Mouse (Mus musculus) intestine, embryonic 15.5 days (tissue): Measurements from ENCODE around the gene Trim25. TPM values are rescaled to one million over a fixed set of nuclear protein-coding genes. Genes with fewer than 3 reads are reported as not detected.

Source experiments
- ATAC-seq: fragments of 200-750 bp; cut with Nextera tagmentation; 2 replicates; pipeline ENCODE4 v1.8.0; 2017; ENCODE audit warnings: moderate TSS enrichment, moderate library complexity
- H3K27ac ChIP-seq: fragments of 300-500 bp; sonication (generic); 2 replicates; pipeline ENCODE4 v1.5.1; 2015; ENCODE audit warnings: mild to moderate bottlenecking, inconsistent platforms
- H3K27me3 ChIP-seq: fragments of 300-500 bp; sonication (generic); replicated peaks from 2 replicates; pipeline ENCODE4 v1.6.1; 2015; ENCODE audit warnings: inconsistent platforms
- H3K36me3 ChIP-seq: fragments of 300-500 bp; sonication (generic); 2 replicates; pipeline ENCODE4 v1.6.1; 2015; ENCODE audit warnings: inconsistent platforms
- H3K4me1 ChIP-seq: fragments of 300-500 bp; sonication (generic); replicated peaks from 2 replicates; pipeline ENCODE4 v1.6.1; 2015; ENCODE audit warnings: inconsistent platforms
- H3K4me2 ChIP-seq: fragments of 300-500 bp; sonication (generic); replicated peaks from 2 replicates; pipeline ENCODE4 v1.6.1; 2015; ENCODE audit warnings: mild to moderate bottlenecking, inconsistent platforms
- H3K4me3 ChIP-seq: fragments of 300-500 bp; sonication (generic); replicated peaks from 2 replicates; pipeline ENCODE4 v1.5.1; 2015; ENCODE audit warnings: inconsistent platforms
- H3K9ac ChIP-seq: fragments of 300-500 bp; sonication (generic); 2 replicates; pipeline ENCODE4 v1.6.1; 2015; ENCODE audit warnings: inconsistent platforms
- H3K9me3 ChIP-seq: fragments of 300-500 bp; sonication (generic); 2 replicates; pipeline ENCODE4 v1.6.1; 2016; ENCODE audit warnings: inconsistent platforms
- WGBS: fragments of 180-500 bp; shearing (Covaris S2); methylation state at CpG from one replicate; pipeline ENCODE4 v1.1.7; 2015; 5-methylcytosine and 5-hydroxymethylcytosine counted together
- polyA plus RNA-seq: library from polyadenylated mRNA; unstranded; fragments of >200 nt; fragmentation: Nextera tagmentation; extraction: Ambion mirVana; gene quantifications from 2 replicates; pipeline ENCODE4 v1.2.1, GENCODE M21; 2015

Gene Trim25
- polyA plus RNA-seq, 1 experiment from 2014 or later, result 29.0 TPM

DNA sequence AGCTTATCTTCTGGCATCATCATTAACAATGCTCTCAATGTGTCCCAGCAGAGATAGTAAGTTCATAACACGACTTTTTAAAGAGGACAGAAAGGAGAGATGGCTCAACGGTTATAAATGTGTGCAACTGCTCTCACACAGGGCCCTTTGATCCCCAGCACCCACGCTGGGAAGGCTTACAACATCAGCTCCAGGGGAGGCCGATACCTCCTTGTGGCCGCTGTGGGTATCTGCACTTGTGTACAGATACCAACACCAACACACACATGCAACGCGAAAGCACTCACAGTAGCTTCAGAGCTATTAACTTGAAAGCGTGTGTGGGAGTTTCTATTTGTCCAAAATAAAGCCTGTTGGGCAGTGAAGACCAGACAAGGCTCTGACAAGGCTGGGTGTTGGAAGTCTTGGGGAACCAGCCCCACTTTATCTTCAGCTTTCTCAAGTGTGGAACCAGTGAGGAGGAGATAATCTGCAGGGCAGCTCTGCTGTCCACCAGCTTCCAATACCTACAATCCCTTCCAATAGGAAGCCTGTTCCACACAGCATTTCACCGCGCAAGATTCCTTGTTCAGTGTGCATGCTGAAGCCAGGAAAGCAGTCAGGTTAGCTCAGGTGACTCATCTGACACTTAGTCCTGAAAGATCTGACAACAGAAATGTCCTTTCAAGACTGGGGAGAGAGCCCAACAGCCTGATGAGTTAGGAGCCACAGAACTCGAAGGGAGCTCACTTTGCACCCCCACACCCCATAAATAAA, 59.5 kb downstream of the Trim25 start:
- no peaks in the 10 kb centered on the region for H3K9me3 ChIP-seq
- peak overlapping the region; percentile 93 for H3K4me2 ChIP-seq
- peaks cover 24% of the 10 kb centered on the region for H3K4me1 ChIP-seq
- H3K4me3 ChIP-seq, result no peak overlapping the region
- H3K27ac ChIP-seq, result no peak overlapping the region
- H3K9ac ChIP-seq, result no peak overlapping the region
- WGBS, result 71% methylated on average over 11 of the region's 11 CpGs
- H3K27me3 ChIP-seq, result no peaks in the 10 kb centered on the region
- no peak for ATAC-seq
- no peaks in the 10 kb centered on the region for H3K36me3 ChIP-seq

DNA sequence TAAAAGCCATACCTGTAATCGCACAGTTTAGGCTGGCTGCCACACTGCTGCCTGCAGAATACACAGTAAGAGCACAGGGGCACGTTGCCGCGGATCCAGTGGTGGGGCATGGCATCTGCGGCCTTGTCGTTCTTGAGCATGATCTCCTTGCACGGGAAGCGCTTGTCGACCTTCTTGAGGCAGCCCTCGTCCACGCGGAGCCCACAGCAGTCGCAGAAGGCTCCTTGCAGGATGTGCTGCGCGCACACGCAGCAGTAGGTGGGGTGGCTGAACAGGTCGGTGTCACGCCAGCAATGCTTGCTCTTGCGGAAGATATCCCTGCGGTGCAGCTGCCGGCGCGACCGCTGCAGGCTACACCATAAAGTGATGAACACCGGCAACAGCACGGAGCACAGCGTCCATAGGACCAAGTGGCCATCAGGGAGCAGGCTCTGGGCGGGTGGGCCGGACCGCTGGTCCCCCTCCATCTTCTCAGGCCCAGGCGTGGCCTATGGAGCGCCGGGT, 60.8 kb downstream of the Trim25 start:
- H3K4me3 ChIP-seq, result peak overlapping the region; percentile 90
- peak overlapping the region; percentile 72 for H3K27ac ChIP-seq
- WGBS, result 1% methylated on average over 33 of the region's 33 CpGs
- H3K27me3 ChIP-seq, result no peaks in the 10 kb centered on the region
- peaks cover 24% of the 10 kb centered on the region for H3K4me1 ChIP-seq
- H3K36me3 ChIP-seq, result no peaks in the 10 kb centered on the region
- H3K9me3 ChIP-seq, result no peaks in the 10 kb centered on the region
- peak; percentile 72; the same call in 1 of the 2 replicates for ATAC-seq
- H3K4me2 ChIP-seq, result peak overlapping the region; percentile 93
- peak overlapping the region; percentile 78 for H3K9ac ChIP-seq

DNA sequence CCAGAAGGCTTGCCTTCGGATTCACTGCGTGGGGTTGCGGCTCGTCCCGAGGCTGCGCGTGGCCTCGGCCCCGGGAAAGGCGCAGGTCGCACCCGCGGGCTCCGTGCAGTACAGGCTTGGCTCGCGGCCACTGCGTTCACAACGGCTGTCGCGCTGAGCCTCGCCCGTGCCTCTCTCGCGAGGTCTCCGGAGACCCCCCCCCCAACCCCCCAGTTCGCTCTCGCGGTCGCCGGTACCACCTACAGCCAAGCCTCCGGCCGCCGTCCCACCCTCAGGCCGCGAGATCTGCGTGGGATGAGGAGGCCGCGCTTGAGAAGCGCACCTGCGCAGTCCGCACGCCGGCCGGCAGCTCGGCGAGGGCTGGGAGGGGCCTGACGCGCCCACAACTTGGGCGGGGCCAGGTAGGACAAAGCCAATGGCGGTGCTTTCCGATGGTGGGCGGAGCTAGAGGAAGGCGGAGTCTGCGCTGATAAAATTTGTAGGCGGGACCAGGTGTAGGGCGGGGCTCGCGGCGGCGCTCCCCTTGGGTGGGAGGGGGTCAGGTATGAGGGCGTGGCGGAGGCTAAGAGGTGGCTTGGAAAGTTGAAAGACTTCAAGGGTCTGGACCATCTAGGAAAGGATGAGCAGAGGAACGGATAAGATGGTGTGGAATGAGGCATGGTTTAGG, 61.4 kb downstream of the Trim25 start:
- Histone ChIP-seq H3K27me3 (no peaks in the 10 kb centered on the region), H3K4me2 (peak overlapping the region; percentile 93), H3K36me3 (no peaks in the 10 kb centered on the region), H3K4me3 (peak overlapping the region; percentile 90), H3K4me1 (peaks cover 24% of the 10 kb centered on the region), H3K9ac (peak overlapping the region; percentile 78), H3K9me3 (no peaks in the 10 kb centered on the region), H3K27ac (peak overlapping the region; percentile 72)
- under 1% methylated on average over 63 of the region's 63 CpGs for WGBS
- peak; percentile 97 for ATAC-seq

DNA sequence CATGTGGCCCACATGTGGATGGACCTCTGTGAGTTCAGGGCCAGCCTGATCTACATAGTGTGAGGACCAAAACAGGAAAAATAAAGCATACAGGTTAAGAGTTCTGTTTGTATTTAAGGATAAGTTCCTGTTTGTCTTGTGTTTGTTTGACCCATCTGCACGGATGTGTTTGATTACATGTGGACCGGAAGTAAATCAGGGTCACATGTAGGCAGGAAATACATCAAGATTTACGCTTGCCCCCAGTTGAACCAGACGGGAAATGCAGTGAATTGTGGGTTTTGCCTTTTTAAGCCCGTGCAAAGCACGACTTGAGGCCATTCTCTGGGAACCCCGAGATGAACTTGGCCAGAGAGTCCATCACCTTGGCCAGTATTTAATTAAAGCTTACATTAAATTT, 62.2 kb downstream of the Trim25 start:
- no peak for ATAC-seq
- H3K9ac ChIP-seq, result no peak overlapping the region
- no peak overlapping the region for H3K4me2 ChIP-seq
- no peaks in the 10 kb centered on the region for H3K27me3 ChIP-seq
- H3K4me3 ChIP-seq, result no peak overlapping the region
- H3K4me1 ChIP-seq, result peaks cover 21% of the 10 kb centered on the region
- WGBS, result 76% methylated on average over 7 of the region's 7 CpGs
- H3K36me3 ChIP-seq, result no peaks in the 10 kb centered on the region
- H3K27ac ChIP-seq, result no peak overlapping the region
- H3K9me3 ChIP-seq, result no peaks in the 10 kb centered on the region

DNA sequence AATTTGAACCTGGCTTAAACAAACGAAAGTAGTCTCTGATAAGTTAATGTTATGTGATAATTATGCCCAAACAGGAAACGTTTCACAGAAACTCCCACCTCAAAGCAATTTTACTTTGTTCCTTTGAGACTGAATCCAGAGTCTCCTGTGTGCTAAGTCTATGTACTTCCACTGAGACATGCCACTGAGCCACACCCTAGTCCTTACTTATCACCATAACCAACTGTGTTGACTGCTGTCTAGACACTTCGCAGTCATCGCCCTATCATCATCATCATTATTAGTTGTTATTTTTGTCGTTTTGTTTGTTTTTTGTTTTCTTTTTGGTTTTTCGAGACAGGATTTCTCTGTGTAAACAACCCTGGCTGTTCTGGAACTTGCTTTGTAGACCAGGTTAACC, 65.1 kb downstream of the Trim25 start:
- H3K4me2 ChIP-seq, result no peak overlapping the region
- no peak overlapping the region for H3K9ac ChIP-seq
- WGBS, result 70% methylated on average over 6 of the region's 6 CpGs
- ATAC-seq, result no peak
- no peak overlapping the region for H3K4me3 ChIP-seq
- H3K27ac ChIP-seq, result no peak overlapping the region
- H3K36me3 ChIP-seq, result no peaks in the 10 kb centered on the region
- no peaks in the 10 kb centered on the region for H3K27me3 ChIP-seq
- no peaks in the 10 kb centered on the region for H3K9me3 ChIP-seq
- H3K4me1 ChIP-seq, result peaks cover 7% of the 10 kb centered on the region

DNA sequence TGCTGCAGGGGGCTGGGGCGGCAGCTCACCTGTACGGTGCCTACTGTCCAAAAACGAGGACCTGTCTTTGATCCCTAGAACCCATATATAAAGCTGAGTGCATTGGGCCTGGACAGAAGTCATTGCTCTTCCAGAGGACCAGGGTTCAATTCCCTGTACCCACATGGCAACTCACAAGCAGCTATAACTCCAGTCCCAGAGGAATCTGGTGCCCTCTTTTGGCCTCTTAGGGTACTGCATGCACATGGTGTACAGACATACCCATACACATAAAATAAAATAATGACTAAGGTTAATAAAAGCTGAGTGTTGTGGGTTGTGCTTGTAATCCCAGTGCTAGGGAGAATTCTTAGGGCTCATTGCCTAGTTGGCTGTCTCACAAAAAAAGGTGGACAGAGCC, 66.1 kb downstream of the Trim25 start:
- 93% methylated on average over 3 of the region's 3 CpGs for WGBS
- Histone ChIP-seq H3K9me3 (no peaks in the 10 kb centered on the region), H3K4me2 (no peak overlapping the region), H3K4me3 (no peak overlapping the region), H3K9ac (no peak overlapping the region), H3K4me1 (no peaks in the 10 kb centered on the region), H3K27me3 (no peaks in the 10 kb centered on the region), H3K36me3 (no peaks in the 10 kb centered on the region), H3K27ac (no peak overlapping the region)
- no peak for ATAC-seq

DNA sequence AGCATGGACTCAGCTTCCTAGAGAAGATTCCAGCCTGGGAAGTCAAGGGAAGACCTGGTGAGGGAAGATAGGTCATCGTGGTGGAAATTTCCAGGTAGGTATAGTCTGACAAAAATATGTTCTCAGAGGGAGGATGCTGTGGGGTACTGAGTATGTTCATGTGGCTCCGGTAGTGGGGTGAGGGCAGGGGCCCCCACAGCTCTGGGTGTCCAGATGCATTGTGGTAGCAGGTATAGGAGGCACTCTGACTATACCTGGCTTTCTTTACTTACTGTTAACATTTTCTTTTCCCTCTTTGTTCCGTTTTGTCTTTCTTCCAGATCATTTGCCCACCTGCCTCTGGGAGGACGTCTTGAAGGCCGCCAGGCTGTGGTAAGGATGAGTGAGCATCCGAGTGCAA, 67.0 kb downstream of the Trim25 start:
- WGBS, result 81% methylated on average over 6 of the region's 6 CpGs
- no peaks in the 10 kb centered on the region for H3K9me3 ChIP-seq
- H3K4me3 ChIP-seq, result no peak overlapping the region
- H3K4me2 ChIP-seq, result no peak overlapping the region
- no peaks in the 10 kb centered on the region for H3K27me3 ChIP-seq
- no peak overlapping the region for H3K27ac ChIP-seq
- no peaks in the 10 kb centered on the region for H3K4me1 ChIP-seq
- no peak for ATAC-seq
- H3K9ac ChIP-seq, result no peak overlapping the region
- no peaks in the 10 kb centered on the region for H3K36me3 ChIP-seq

DNA sequence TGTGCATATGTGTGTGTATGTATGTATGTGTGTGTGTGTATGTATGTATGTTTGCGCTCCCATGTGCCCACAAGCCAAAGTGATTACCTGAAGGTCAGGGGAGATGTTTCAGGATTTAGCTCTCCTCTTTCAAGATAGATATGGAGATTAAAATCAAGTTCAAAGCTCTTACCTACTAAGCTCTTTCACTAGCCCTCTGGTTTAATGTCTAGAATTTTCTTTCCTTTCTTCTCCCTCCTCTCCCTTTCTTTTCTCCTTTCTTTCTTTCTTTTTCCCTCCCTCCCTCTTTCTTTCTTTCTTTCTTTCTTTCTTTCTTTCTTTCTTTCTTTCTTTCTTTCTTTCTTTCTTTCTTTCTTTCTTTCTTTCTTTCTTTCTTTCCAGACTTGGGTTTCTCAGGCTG, 67.6 kb downstream of the Trim25 start, which contains the start of gene Dgke:
Gene Dgke (minus strand): TSS at position 101 of the 400 bp plus-strand sequence.
- ATAC-seq, result no peak
- H3K27me3 ChIP-seq, result no peaks in the 10 kb centered on the region
- no peak within 1 kb of the TSS for H3K4me2 ChIP-seq
- H3K36me3 ChIP-seq, result no peaks in the 10 kb centered on the region
- no peak within 1 kb of the TSS for H3K4me3 ChIP-seq
- WGBS, result 86% methylated on average over 1 of the region's 1 CpGs
- no peak within 1 kb of the TSS for H3K9ac ChIP-seq
- H3K4me1 ChIP-seq, result no peaks in the 10 kb centered on the region
- no peak within 1 kb of the TSS for H3K27ac ChIP-seq
- no peaks in the 10 kb centered on the region for H3K9me3 ChIP-seq

DNA sequence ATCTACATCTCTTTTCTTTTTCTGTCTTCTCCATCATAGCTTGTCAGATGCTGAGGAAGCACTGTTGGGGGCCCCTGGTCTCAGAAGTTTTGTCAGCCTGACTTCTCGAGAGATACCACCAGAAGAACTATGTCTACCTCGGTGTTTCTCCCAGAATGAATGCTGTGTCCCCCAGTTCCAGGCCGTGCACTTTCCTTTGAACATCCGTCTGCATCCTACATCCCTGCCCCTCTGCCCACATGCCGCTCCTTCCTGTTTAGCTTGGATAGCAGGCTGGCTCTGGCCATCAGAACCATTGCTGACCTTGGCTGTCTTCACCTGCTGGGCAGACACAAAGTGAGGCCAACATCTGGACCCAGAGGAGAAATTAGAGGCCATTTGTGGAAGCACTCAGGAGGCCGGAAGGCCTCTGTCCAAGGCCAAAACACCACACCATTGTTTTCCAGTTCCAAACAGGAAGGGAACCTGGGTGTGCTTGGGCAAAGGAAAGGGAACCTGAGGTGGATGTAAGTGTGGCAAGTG, 68.2 kb downstream of the Trim25 start:
- Histone ChIP-seq H3K36me3 (no peaks in the 10 kb centered on the region), H3K4me2 (no peak overlapping the region), H3K4me3 (no peak overlapping the region), H3K27ac (no peak overlapping the region), H3K9ac (no peak overlapping the region), H3K27me3 (no peaks in the 10 kb centered on the region), H3K9me3 (no peaks in the 10 kb centered on the region), H3K4me1 (no peaks in the 10 kb centered on the region)
- ATAC-seq, result no peak
- 78% methylated on average over 6 of the region's 6 CpGs for WGBS

DNA sequence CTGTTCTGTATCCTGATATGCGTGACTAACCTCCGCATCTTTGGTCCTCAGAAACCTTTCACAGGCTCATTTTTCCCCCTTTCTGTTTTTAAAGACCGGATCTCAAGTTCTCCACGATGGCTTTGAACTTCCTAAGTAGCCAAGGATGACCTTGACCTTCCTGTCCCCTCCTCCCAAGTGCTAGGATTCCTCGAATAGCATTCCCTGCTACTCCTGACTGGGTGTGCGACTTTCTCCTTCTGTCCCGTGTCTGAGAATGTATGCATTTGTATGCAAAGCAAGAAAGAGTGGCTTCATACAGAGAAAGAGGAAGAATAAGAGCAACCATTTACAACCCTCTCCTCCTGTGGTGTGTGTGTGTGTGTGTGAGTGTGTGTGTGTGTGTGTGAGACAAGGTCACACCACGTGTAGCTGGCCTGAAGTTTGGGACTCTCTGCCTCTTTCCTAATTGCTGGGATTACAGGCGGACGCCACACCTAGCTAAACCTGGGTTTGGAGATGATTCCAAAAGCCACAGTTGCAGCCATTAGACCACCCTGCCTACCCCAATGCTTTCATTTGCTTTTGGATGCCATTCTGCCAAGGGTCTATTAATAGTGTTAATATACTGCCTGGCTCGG, 68.8 kb downstream of the Trim25 start:
- Histone ChIP-seq H3K4me2 (no peak overlapping the region), H3K9ac (no peak overlapping the region), H3K27ac (no peak overlapping the region), H3K4me1 (no peaks in the 10 kb centered on the region), H3K9me3 (no peaks in the 10 kb centered on the region), H3K27me3 (no peaks in the 10 kb centered on the region), H3K4me3 (no peak overlapping the region), H3K36me3 (no peaks in the 10 kb centered on the region)
- no peak for ATAC-seq
- WGBS, result 64% methylated on average over 11 of the region's 11 CpGs

DNA sequence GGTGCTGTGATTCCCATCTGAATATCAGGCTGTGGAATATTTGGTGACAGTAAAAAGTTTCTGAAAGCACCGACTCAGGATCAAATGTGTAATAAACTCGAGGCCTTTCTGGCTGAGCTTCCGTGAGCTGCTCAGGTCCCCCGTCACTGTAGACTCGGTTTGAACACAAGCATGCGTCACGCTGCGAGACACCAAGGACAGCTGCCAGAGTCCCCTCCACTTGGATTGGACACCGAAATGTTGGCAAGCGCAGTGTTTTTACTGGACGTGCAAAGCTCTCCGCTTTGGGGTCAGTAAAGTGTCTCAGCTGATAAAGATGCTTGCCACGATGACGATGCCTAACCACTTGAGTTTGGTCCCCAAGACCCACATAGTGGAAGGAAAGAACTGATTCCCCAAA, 69.5 kb downstream of the Trim25 start:
- Histone ChIP-seq H3K4me3 (no peak overlapping the region), H3K9ac (no peak overlapping the region), H3K9me3 (no peaks in the 10 kb centered on the region), H3K4me2 (no peak overlapping the region), H3K27ac (no peak overlapping the region), H3K27me3 (no peaks in the 10 kb centered on the region), H3K36me3 (no peaks in the 10 kb centered on the region), H3K4me1 (no peaks in the 10 kb centered on the region)
- ATAC-seq, result no peak
- 92% methylated on average over 14 of the region's 14 CpGs for WGBS

DNA sequence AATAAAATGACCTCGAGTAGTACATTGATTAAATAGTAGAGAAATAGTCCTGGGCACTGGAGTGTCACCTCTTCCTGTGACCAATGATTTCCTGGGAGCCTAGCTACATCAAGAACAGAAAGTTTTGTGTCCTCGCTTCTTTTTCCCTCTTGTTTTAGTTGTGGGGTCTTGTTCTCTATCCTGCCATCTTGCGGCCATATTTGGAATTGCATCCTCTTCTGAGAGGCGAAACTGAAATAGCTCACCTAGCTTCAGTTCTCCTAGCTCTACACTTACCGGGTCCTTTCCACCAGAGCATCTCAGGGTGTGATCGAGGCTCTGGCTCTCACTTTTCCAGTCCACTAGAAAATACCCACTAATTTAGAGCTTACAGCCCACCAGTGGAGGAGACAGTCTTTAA, 70.1 kb downstream of the Trim25 start:
- Histone ChIP-seq H3K9me3 (no peaks in the 10 kb centered on the region), H3K27me3 (no peaks in the 10 kb centered on the region), H3K4me2 (no peak overlapping the region), H3K4me1 (no peaks in the 10 kb centered on the region), H3K4me3 (no peak overlapping the region), H3K9ac (no peak overlapping the region), H3K27ac (no peak overlapping the region), H3K36me3 (no peaks in the 10 kb centered on the region)
- no peak for ATAC-seq
- WGBS, result 31% methylated on average over 6 of the region's 6 CpGs
